Mouse (Mus musculus) limb, embryonic 13.5 days (tissue): ENCODE data around the gene Bzw2. TPM values are rescaled to one million over a fixed set of nuclear protein-coding genes. Genes with fewer than 3 reads are reported as not detected.
A peak's percentile ranks its signal among the peaks of the same experiment; 100 is the strongest.

Experiments used
- ATAC-seq: fragments of 200-750 bp; cut with Nextera tagmentation; 2 replicates; pipeline ENCODE4 v1.8.0; 2017; ENCODE audit warnings: low read depth, moderate number of reproducible peaks, moderate TSS enrichment; ENCODE audit not compliant: low FRiP score
- H3K27ac ChIP-seq: fragments of 300-500 bp; sonication (generic); 2 replicates; pipeline ENCODE4 v1.5.1; 2015; ENCODE audit warnings: inconsistent platforms, mild to moderate bottlenecking, moderate library complexity
- H3K27me3 ChIP-seq: fragments of 300-500 bp; sonication (generic); 2 replicates; pipeline ENCODE4 v1.6.1; 2015; ENCODE audit warnings: mild to moderate bottlenecking, inconsistent platforms
- H3K36me3 ChIP-seq: fragments of 300-500 bp; sonication (generic); 2 replicates; pipeline ENCODE4 v1.6.1; 2015; ENCODE audit warnings: inconsistent platforms, mild to moderate bottlenecking, moderate library complexity
- H3K4me1 ChIP-seq: fragments of 300-500 bp; sonication (generic); 2 replicates; pipeline ENCODE4 v1.6.1; 2015; ENCODE audit warnings: inconsistent platforms
- H3K4me2 ChIP-seq: fragments of 300-500 bp; sonication (generic); replicated peaks from 2 replicates; pipeline ENCODE4 v1.6.1; 2015; ENCODE audit warnings: inconsistent platforms, mild to moderate bottlenecking, moderate library complexity
- H3K4me3 ChIP-seq: fragments of 300-500 bp; sonication (generic); 2 replicates; pipeline ENCODE4 v1.5.1; 2015; ENCODE audit warnings: moderate library complexity, mild to moderate bottlenecking, inconsistent platforms
- H3K9ac ChIP-seq: fragments of 300-500 bp; sonication (generic); 2 replicates; pipeline ENCODE4 v1.6.1; 2015; ENCODE audit warnings: mild to moderate bottlenecking, inconsistent platforms
- H3K9me3 ChIP-seq: fragments of 300-500 bp; sonication (generic); 2 replicates; pipeline ENCODE4 v1.6.1; 2016; ENCODE audit warnings: inconsistent platforms
- WGBS: fragments of 180-500 bp; shearing (Covaris S2); methylation state at CpG from one replicate; pipeline ENCODE4 v1.1.7; 2015; 5-methylcytosine and 5-hydroxymethylcytosine counted together
- polyA plus RNA-seq: library from polyadenylated mRNA; unstranded; fragments of >200 nt; fragmentation: Nextera tagmentation; extraction: Ambion mirVana; gene quantifications from 2 replicates; pipeline ENCODE4 v1.2.1, GENCODE M21; 2015

Bzw2 gene
- polyA plus RNA-seq, 1 experiment from 2014 or later = 259 TPM

DNA sequence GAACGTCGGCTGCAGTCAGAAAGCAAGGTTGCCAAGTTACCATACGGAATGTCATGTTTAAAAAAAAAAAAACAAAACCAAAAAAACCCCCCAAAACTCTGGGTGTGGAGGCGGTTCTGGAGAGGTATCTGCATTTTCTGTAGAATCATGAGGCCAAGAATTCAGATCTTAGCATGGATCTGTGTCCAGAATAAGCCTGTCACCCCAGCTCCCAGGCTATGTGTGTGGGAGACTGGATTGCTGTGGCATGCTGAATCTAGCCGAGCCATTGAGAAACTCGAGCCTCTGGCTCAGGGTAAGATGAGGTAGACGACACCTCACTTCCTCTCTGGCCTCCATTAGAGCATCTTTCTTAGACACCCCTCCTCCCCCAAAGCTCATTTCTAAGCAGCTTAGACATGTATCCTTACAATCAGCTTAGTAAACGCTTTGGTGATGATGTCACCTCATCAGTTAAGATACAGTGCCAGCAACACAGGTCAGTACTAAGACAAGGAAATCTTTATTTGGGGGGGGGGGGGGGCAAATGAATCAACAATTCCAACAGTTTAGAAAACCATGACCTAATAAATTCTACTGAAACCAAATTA lies 64.7 kb downstream of the Bzw2 start:
- 87% methylated on average over 8 of the region's 8 CpGs for WGBS
- no peaks in the 10 kb centered on the region for H3K27me3 ChIP-seq
- no peaks in the 10 kb centered on the region for H3K4me1 ChIP-seq
- peaks cover 51% of the 10 kb centered on the region for H3K36me3 ChIP-seq
- no peak overlapping the region for H3K4me2 ChIP-seq
- H3K27ac ChIP-seq = no peak overlapping the region
- no peak overlapping the region for H3K9ac ChIP-seq
- H3K4me3 ChIP-seq = no peak overlapping the region
- H3K9me3 ChIP-seq = no peaks in the 10 kb centered on the region
- no peak for ATAC-seq

DNA sequence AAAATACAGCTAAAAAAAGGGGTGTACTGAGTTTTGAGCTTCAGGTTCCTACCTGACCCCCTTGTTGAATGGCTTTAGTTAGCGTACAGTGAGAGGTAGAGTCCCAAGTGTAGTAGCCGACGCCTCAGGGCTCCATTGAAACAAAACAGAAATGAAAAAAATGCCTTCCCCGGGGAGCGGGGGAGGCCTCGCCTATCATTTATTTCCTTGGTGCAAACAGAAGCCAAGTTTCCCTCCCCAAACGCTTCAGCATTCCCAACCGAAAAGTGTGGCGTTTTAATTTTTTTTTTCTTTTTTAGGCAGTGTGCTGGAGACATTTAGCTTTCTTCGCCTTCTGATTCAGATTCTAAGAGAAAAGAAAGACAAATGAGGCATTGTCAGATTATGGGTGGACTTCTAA lies 65.9 kb downstream of the Bzw2 start:
- H3K9ac ChIP-seq = no peak overlapping the region
- H3K4me1 ChIP-seq = no peaks in the 10 kb centered on the region
- H3K4me3 ChIP-seq = no peak overlapping the region
- no peaks in the 10 kb centered on the region for H3K27me3 ChIP-seq
- no peak overlapping the region for H3K27ac ChIP-seq
- peaks cover 44% of the 10 kb centered on the region for H3K36me3 ChIP-seq
- no peak overlapping the region for H3K4me2 ChIP-seq
- no peak for ATAC-seq
- no peaks in the 10 kb centered on the region for H3K9me3 ChIP-seq
- 93% methylated on average over 10 of the region's 10 CpGs for WGBS

DNA sequence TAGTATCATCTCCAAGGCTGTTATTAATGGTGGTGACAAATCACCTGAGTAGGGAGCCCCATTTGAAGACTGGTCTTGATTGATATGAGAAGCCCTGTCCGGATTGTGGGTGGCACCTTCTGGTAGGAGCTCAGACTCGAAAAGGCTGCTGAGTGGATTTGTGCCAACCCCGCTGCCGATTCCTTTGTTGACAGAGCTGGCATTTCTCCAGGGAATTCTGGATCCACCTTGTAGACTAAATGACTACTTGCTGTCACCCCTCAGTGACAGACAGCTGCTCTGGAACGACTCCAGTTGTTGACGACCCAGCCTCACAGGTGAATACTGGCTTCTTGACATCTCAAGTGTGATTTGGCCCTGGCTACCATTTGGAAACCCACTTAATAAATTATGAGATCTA lies 68.7 kb downstream of the Bzw2 start:
- Histone ChIP-seq H3K4me3 (no peak overlapping the region), H3K9me3 (no peaks in the 10 kb centered on the region), H3K27me3 (no peaks in the 10 kb centered on the region), H3K36me3 (peaks cover 29% of the 10 kb centered on the region), H3K4me2 (no peak overlapping the region), H3K9ac (no peak overlapping the region), H3K4me1 (no peaks in the 10 kb centered on the region), H3K27ac (no peak overlapping the region)
- ATAC-seq = no peak
- 80% methylated on average over 6 of the region's 6 CpGs for WGBS

DNA sequence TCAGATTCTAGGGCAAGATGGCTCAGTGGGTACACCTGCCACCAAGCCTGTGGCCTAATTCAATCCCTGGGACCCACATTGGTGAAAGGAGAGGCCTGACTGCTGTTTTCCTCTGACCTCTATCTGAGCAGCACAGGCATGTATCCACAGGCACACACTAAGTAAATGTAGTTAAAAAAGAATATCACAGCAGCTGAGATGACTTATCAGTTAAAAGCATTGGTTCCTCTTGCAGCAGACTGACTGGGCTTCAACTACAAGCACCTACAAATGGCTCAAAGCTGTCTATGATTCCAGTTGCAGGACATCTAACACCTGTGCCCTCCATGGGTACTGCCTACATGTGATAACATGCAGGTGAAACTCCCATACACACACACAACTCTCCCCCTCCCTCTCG lies 69.1 kb downstream of the Bzw2 start:
- Histone ChIP-seq H3K4me1 (no peaks in the 10 kb centered on the region), H3K9me3 (no peaks in the 10 kb centered on the region), H3K27ac (no peak overlapping the region), H3K36me3 (peaks cover 29% of the 10 kb centered on the region), H3K4me2 (no peak overlapping the region), H3K27me3 (no peaks in the 10 kb centered on the region), H3K9ac (no peak overlapping the region), H3K4me3 (no peak overlapping the region)
- ATAC-seq = no peak
- WGBS = 91% methylated on average over 1 of the region's 1 CpGs

- Histone ChIP-seq H3K27me3 (no peaks in the 10 kb centered on the region), H3K36me3 (no peaks in the 10 kb centered on the region; the same call in 1 of the 2 replicates), H3K9ac (no peak overlapping the region), H3K4me2 (no peak overlapping the region), H3K4me1 (no peaks in the 10 kb centered on the region), H3K9me3 (no peaks in the 10 kb centered on the region), H3K27ac (no peak overlapping the region), H3K4me3 (no peak overlapping the region)
- 74% methylated on average over 2 of the region's 2 CpGs for WGBS
- ATAC-seq = peak; percentile 59; the same call in 1 of the 2 replicates
These were observed 72.5 kb downstream of the Bzw2 start for GRCm38 (mm10) chr12:36085380-36085779.

GRCm38 (mm10) chr12:36078101-36078899 lies 79.6 kb downstream of the Bzw2 start:
- Histone ChIP-seq H3K27ac (no peak overlapping the region), H3K27me3 (no peaks in the 10 kb centered on the region), H3K9me3 (no peaks in the 10 kb centered on the region), H3K36me3 (no peaks in the 10 kb centered on the region), H3K4me3 (no peak overlapping the region), H3K4me1 (no peaks in the 10 kb centered on the region), H3K4me2 (no peak overlapping the region), H3K9ac (no peak overlapping the region)
- no peak for ATAC-seq
- 59% methylated on average over 4 of the region's 4 CpGs for WGBS

DNA sequence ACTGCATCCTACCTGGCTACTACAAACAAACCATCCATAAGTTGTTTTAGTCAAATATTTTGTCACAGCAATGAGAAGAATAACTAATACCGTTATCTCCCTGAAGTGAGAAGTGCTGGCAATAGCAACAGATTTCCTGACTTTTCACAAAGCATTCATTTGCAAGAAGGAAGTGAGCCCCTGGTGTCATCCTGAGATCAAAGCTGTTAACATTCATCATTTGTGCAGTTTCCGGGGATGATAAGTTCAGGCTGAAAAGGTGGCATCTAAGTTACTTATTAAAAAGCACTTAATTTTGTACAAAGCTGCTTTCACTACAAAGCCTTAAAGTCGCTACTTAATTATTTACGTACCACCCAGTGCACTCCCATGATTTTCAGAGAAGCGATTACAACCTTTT lies 85.0 kb downstream of the Bzw2 start:
- Histone ChIP-seq H3K27ac (no peak overlapping the region), H3K4me1 (no peaks in the 10 kb centered on the region), H3K9me3 (no peaks in the 10 kb centered on the region), H3K4me2 (no peak overlapping the region), H3K9ac (no peak overlapping the region), H3K4me3 (no peak overlapping the region), H3K27me3 (no peaks in the 10 kb centered on the region), H3K36me3 (no peaks in the 10 kb centered on the region)
- 14% methylated on average over 5 of the region's 5 CpGs for WGBS
- ATAC-seq = no peak

DNA sequence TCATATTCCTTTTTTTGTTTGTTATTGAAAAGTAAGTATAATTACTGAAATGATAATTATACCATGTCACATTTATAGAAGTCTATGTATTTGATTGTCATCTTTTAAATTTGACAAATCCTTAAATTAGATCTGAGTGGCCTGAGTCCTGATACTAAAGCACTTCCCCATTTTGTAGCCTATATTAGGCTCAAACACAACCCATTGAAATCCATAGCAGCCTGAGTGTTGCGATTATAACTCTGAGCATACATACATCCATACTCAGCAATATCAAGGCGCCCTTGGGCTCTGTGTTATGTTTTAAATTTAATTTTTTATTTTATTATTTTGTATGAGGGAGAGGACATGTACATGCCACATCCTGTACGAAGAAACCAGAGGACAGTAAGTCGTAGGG lies 87.6 kb downstream of the Bzw2 start:
- Histone ChIP-seq H3K4me2 (no peak overlapping the region), H3K27me3 (no peaks in the 10 kb centered on the region), H3K27ac (no peak overlapping the region), H3K4me1 (no peaks in the 10 kb centered on the region), H3K36me3 (no peaks in the 10 kb centered on the region), H3K4me3 (no peak overlapping the region), H3K9me3 (0 out of 2 replicates have a peak, but pooled peaks cover 4% of the 10 kb centered on the region), H3K9ac (no peak overlapping the region)
- WGBS = 85% methylated on average over 4 of the region's 4 CpGs
- no peak for ATAC-seq

DNA sequence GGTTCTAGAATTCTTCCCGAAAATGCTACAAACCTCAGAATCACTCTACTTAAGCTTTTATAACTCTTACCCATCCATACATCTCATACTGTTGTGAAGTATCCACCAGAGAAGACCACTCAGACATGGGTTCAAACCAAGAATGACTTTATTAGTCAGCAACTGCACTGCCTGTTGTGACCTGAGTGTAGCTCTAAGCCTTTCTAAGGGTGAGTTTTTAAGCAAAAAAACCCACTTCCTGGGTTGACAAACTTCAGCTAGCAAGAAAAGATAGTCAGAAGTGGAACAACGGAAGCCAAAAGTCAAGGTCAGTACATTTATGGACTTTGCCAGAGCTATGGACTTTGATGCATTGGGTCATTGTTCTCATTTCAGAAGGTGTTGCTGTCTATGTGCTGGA lies 90.3 kb downstream of the Bzw2 start:
- WGBS = 92% methylated on average over 2 of the region's 2 CpGs

GRCm38 (mm10) chr12:36065911-36066310 lies 92.0 kb downstream of the Bzw2 start:
- 86% methylated on average over 1 of the region's 1 CpGs for WGBS
- H3K4me1 ChIP-seq = no peaks in the 10 kb centered on the region
- H3K9me3 ChIP-seq = 0 out of 2 replicates have a peak, but pooled peaks cover 8% of the 10 kb centered on the region
- no peak overlapping the region for H3K4me3 ChIP-seq
- no peak overlapping the region for H3K4me2 ChIP-seq
- no peak for ATAC-seq
- H3K36me3 ChIP-seq = no peaks in the 10 kb centered on the region
- no peak overlapping the region for H3K27ac ChIP-seq
- H3K9ac ChIP-seq = no peak overlapping the region
- H3K27me3 ChIP-seq = no peaks in the 10 kb centered on the region

More for the DNA sequence above, 90.3 kb downstream of the Bzw2 start:
- Histone ChIP-seq H3K4me2 (no peak overlapping the region), H3K27me3 (no peaks in the 10 kb centered on the region), H3K36me3 (no peaks in the 10 kb centered on the region), H3K4me1 (no peaks in the 10 kb centered on the region), H3K9ac (no peak overlapping the region), H3K27ac (no peak overlapping the region), H3K4me3 (no peak overlapping the region), H3K9me3 (0 out of 2 replicates have a peak, but pooled peaks cover 8% of the 10 kb centered on the region)
- ATAC-seq = no peak

GRCm38 (mm10) chr12:36057699-36058098 lies 100.2 kb downstream of the Bzw2 start:
- Histone ChIP-seq H3K9ac (no peak overlapping the region), H3K27ac (no peak overlapping the region), H3K4me1 (no peaks in the 10 kb centered on the region), H3K4me3 (no peak overlapping the region), H3K9me3 (no peaks in the 10 kb centered on the region), H3K4me2 (no peak overlapping the region), H3K36me3 (no peaks in the 10 kb centered on the region), H3K27me3 (no peaks in the 10 kb centered on the region)
- ATAC-seq = no peak
- 77% methylated on average over 2 of the region's 2 CpGs for WGBS

DNA sequence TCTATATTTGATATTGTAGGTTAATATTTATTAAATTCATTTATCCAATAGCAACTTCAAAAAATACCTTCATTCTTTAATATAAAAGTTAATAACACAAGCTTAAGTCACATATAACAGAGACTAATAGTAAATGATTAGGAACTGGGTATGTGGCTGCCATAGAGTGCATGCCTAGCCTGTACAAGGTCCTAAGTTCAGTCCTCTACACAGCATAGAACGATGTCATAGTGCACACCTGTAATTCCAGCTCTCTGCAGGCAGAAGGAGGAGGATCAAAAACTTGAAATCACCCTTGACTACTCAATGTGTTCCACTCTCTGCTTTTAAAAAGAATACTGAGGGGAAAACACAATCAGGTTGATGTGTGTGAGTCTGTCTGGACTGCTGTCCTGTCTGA lies 107.6 kb downstream of the Bzw2 start:
- no peaks in the 10 kb centered on the region for H3K27me3 ChIP-seq
- H3K36me3 ChIP-seq = no peaks in the 10 kb centered on the region
- no peak for ATAC-seq
- H3K4me1 ChIP-seq = peaks cover 13% of the 10 kb centered on the region
- no peak overlapping the region for H3K9ac ChIP-seq
- H3K9me3 ChIP-seq = no peaks in the 10 kb centered on the region
- H3K27ac ChIP-seq = no peak overlapping the region
- H3K4me2 ChIP-seq = no peak overlapping the region
- 77% methylated on average over 1 of the region's 1 CpGs for WGBS
- H3K4me3 ChIP-seq = no peak overlapping the region
